Mouse (Mus musculus) MEL (cell line): Measurements from ENCODE around the gene Ripply1.

Source experiments
- CHD2 ChIP-seq: IDR thresholded peaks from 2 replicates; pipeline ENCODE4 v1.6.1; 2011; ENCODE audit warnings: low read length, improper control_type of control experiment
- CTCF ChIP-seq, 3 experiments: IDR thresholded peaks in 2 of 3; conservative IDR thresholded peaks in 1 of 3; 2 replicates each; pipeline ENCODE4 v1.5.1; 2011 to 2012; ENCODE audit warnings: low read length in 3 of 3, low read depth in 2 of 3, mild to moderate bottlenecking in 2 of 3, improper control_type of control experiment in 1 of 3, inconsistent platforms in 1 of 3, mixed read lengths in 1 of 3, moderate library complexity in 1 of 3; ENCODE audit not compliant: control insufficient read depth in 1 of 3, insufficient read depth in 1 of 3, poor library complexity in 1 of 3, severe bottlenecking in 1 of 3
- EP300 ChIP-seq, 2 experiments: IDR thresholded peaks; 2 replicates each; pipeline ENCODE4 v1.6.1; 2011; ENCODE audit warnings: improper control_type of control experiment in 2 of 2, low read length in 2 of 2, low read depth in 1 of 2, mild to moderate bottlenecking in 1 of 2
- GATA1 ChIP-seq: IDR thresholded peaks from 2 replicates; pipeline ENCODE4 v1.6.1; 2011; ENCODE audit warnings: low read depth, low read length, improper control_type of control experiment
- MAX ChIP-seq: IDR thresholded peaks from 2 replicates; pipeline ENCODE4 v1.6.1; 2011; ENCODE audit warnings: low read length, improper control_type of control experiment
- USF1 ChIP-seq: IDR thresholded peaks from 2 replicates; pipeline ENCODE4 v1.6.1; 2014; ENCODE audit warnings: low read depth, mild to moderate bottlenecking, inconsistent platforms, low read length, improper control_type of control experiment, moderate library complexity

DNA sequence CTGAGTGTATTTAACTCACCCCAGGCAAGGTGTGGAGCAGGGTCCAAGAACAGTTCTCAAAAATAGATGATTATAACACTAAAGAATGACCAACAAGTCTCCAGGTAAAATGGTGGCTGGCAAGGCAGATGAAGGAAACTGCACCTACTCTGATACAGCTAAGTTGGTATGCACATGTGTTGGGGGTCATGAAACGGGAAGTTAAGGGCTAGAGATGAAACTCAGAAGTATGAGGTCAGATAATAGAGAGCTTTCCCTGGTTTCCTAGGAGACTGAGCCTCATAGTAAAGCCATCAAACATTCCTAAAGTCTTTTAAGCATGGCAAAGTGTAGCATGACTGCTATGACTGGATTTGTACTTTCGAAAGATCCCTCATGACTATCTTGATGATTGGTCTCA lies 20.9 kb upstream of the Ripply1 start:
- TF ChIP-seq USF1 (no peak), CTCF (IDR thresholded peaks at IDR 0.05 in 2 of 3, conservative IDR thresholded peaks at IDR 0.05 in 1 of 3; ENCODE audit: control insufficient read depth in 1 of 3, insufficient read depth in 1 of 3, low read depth in 2 of 3, low read length in 3 of 3, poor library complexity in 1 of 3, severe bottlenecking in 1 of 3) (no peak), EP300 (IDR thresholded peaks at IDR 0.05; ENCODE audit: low read depth in 1 of 2, low read length in 2 of 2) (no peak), GATA1 (no peak), MAX (no peak), CHD2 (no peak)
